In the genomic region with DNA sequence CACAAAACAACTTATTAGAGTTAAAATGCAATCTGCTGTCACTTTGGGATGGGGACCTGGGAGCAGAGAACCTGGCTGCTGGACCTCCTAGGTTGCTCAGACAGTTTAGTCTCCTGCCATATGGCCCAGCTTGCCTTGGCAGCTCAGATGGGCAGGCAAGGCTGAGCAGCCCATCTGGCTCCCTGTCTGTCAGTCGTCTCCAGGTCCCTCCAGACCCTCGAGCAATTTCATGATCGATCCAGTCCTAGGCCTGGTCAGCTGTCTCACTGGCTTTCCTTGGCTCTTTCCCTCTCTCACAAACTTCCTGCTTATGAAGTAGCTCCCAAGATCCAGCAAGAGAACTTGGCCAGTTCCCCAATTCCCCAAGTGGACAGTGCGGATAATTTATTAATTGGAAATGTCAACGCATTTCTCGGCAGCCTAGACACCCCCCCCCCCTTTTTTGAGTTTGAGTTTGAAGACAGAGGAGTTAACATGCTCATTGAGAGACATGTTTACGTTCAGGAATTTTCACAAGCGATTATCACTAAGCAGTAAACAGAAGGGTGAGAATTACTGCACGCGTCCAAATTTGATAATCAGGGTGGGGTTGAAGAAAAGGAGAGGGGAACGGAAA, we compare ENCODE assay signal across 8 mouse cellular contexts. TPM values are rescaled to one million over a fixed set of nuclear protein-coding genes. Genes with fewer than 3 reads are reported as not detected.
DNase-seq lines count a peak whose midpoint lies in the region; ATAC-seq and TF ChIP-seq lines count a peak whose summit lies in the region.

No protein-coding gene starts in this region.

- DNase-seq in heart, adult 2 months = no peak
- no peak for DNase-seq in heart, postnatal 25 days (ENCODE audit: low spot score)
- no peak for DNase-seq in G1E (ENCODE audit: low spot score)
- no peak for DNase-seq in liver, embryonic 13.5 days
- no peak for DNase-seq in yolk sac, embryonic 10.5 days (ENCODE audit: low spot score)
- DNase-seq in kidney, postnatal 10 days = no peak

- H3K4me1 ChIP-seq in heart, adult 2 months (ENCODE audit: control insufficient read depth, insufficient read depth, low read length) = no peaks in the 10 kb centered on the region
- H3K4me1 ChIP-seq in G1E (ENCODE audit: insufficient read depth, low read depth, low read length) = peaks cover 27% of the 10 kb centered on the region
- H3K4me1 ChIP-seq in embryonic facial prominence, embryonic 15.5 days = peaks cover 23% of the 10 kb centered on the region
- H3K4me1 ChIP-seq in liver, embryonic 13.5 days (replicated peaks) = peaks cover 19% of the 10 kb centered on the region
- H3K4me1 ChIP-seq in stomach, embryonic 14.5 days (ENCODE audit: control insufficient read depth, insufficient read depth, low read length) = peaks cover 10% of the 10 kb centered on the region; the same call in 1 of the 2 replicates

- H3K36me3 ChIP-seq in heart, adult 2 months (ENCODE audit: control insufficient read depth, insufficient read depth, low read length) = no peaks in the 10 kb centered on the region
- H3K36me3 ChIP-seq in G1E (replicated peaks) = no peaks in the 10 kb centered on the region
- no peaks in the 10 kb centered on the region for H3K36me3 ChIP-seq in embryonic facial prominence, embryonic 15.5 days
- H3K36me3 ChIP-seq in liver, embryonic 13.5 days = no peaks in the 10 kb centered on the region
- no peaks in the 10 kb centered on the region for H3K36me3 ChIP-seq in stomach, embryonic 14.5 days (ENCODE audit: control insufficient read depth, insufficient read depth, low read length)

- no peak for ATAC-seq in G1E (ENCODE audit: extremely low read depth, insufficient number of reproducible peaks, low FRiP score, poor library complexity, severe bottlenecking)
- ATAC-seq in embryonic facial prominence, embryonic 15.5 days (ENCODE audit: insufficient number of reproducible peaks, low FRiP score, low TSS enrichment, low read depth) = no peak
- ATAC-seq in liver, embryonic 13.5 days (ENCODE audit: low read depth) = peak; percentile 24; the same call in 1 of the 2 replicates
- no peak for ATAC-seq in stomach, embryonic 14.5 days (ENCODE audit: insufficient number of reproducible peaks, insufficient read depth, low FRiP score, low read depth)

- H3K9me3 ChIP-seq in G1E (replicated peaks) = no peaks in the 10 kb centered on the region
- H3K9me3 ChIP-seq in embryonic facial prominence, embryonic 15.5 days (replicated peaks) = no peaks in the 10 kb centered on the region
- no peaks in the 10 kb centered on the region for H3K9me3 ChIP-seq in liver, embryonic 13.5 days (replicated peaks)
- H3K9me3 ChIP-seq in stomach, embryonic 14.5 days (ENCODE audit: control insufficient read depth, low read depth, low read length) = no peaks in the 10 kb centered on the region

- TF ChIP-seq EP300 in heart, adult 2 months (IDR thresholded peaks at IDR 0.05; ENCODE audit: insufficient read depth, low read depth, low read length) = no peak

- TF ChIP-seq POLR2A in heart, adult 2 months (IDR thresholded peaks at IDR 0.05; ENCODE audit: insufficient read depth, low read depth, low read length) = no peak

- 9% methylated on average over 11 of the region's 11 CpGs for WGBS in heart, adult 2 months
- WGBS in embryonic facial prominence, embryonic 15.5 days = 5% methylated on average over 11 of the region's 11 CpGs
- 5% methylated on average over 11 of the region's 11 CpGs for WGBS in liver, embryonic 13.5 days (ENCODE audit: insufficient replicate concordance)
- WGBS in stomach, embryonic 14.5 days = 2% methylated on average over 11 of the region's 11 CpGs

- no peaks in the 10 kb centered on the region for H3K79me2 ChIP-seq in heart, adult 2 months (replicated peaks; ENCODE audit: control insufficient read depth, insufficient read depth, low read length)

- peak overlapping the region; percentile 97 for H3K4me2 ChIP-seq in embryonic facial prominence, embryonic 15.5 days (replicated peaks)
- peak overlapping the region; percentile 86 for H3K4me2 ChIP-seq in liver, embryonic 13.5 days
- H3K4me2 ChIP-seq in stomach, embryonic 14.5 days (replicated peaks; ENCODE audit: low read depth, low read length) = peak overlapping the region; percentile 95

- TF ChIP-seq CTCF in heart, adult 2 months (IDR thresholded peaks at IDR 0.05) = no peak
- TF ChIP-seq CTCF in G1E (IDR thresholded peaks at IDR 0.05; ENCODE audit: low read depth, low read length) = no peak

- peaks cover 17% of the 10 kb centered on the region for H3K27me3 ChIP-seq in heart, adult 2 months (ENCODE audit: control insufficient read depth, insufficient read depth, low read length)
- H3K27me3 ChIP-seq in G1E (ENCODE audit: insufficient read depth, low read length) = peaks cover 56% of the 10 kb centered on the region
- H3K27me3 ChIP-seq in embryonic facial prominence, embryonic 15.5 days = peaks cover 36% of the 10 kb centered on the region
- peaks cover 78% of the 10 kb centered on the region for H3K27me3 ChIP-seq in liver, embryonic 13.5 days
- peaks cover 16% of the 10 kb centered on the region for H3K27me3 ChIP-seq in stomach, embryonic 14.5 days (ENCODE audit: control insufficient read depth, insufficient read depth, low read length)

- peak overlapping the region; percentile 53 for H3K4me3 ChIP-seq in heart, adult 2 months
- peak overlapping the region; percentile 67; the same call in 1 of the 2 replicates for H3K4me3 ChIP-seq in G1E (ENCODE audit: low read depth, low read length)
- H3K4me3 ChIP-seq in embryonic facial prominence, embryonic 15.5 days (replicated peaks) = peak overlapping the region; percentile 53
- peak overlapping the region; percentile 62 for H3K4me3 ChIP-seq in liver, embryonic 13.5 days (replicated peaks)
- peak overlapping the region; percentile 55 for H3K4me3 ChIP-seq in stomach, embryonic 14.5 days (ENCODE audit: low read depth, low read length)

- no peak overlapping the region; the same call in 1 of the 2 replicates for H3K9ac ChIP-seq in heart, adult 2 months (ENCODE audit: low read depth, low read length)
- H3K9ac ChIP-seq in embryonic facial prominence, embryonic 15.5 days = peak overlapping the region; percentile 35; the same call in 1 of the 2 replicates
- no peak overlapping the region; the same call in 1 of the 2 replicates for H3K9ac ChIP-seq in liver, embryonic 13.5 days
- no peak overlapping the region for H3K9ac ChIP-seq in stomach, embryonic 14.5 days (replicated peaks; ENCODE audit: low read depth, low read length)

- no peak overlapping the region for H3K27ac ChIP-seq in heart, adult 2 months
- H3K27ac ChIP-seq in embryonic facial prominence, embryonic 15.5 days (replicated peaks) = no peak overlapping the region
- no peak overlapping the region for H3K27ac ChIP-seq in liver, embryonic 13.5 days
- H3K27ac ChIP-seq in stomach, embryonic 14.5 days (ENCODE audit: low read length) = no peak overlapping the region

- intact Hi-C loops in heart, adult 2 months (cut with DNase I) = loop anchor here (2.0 kb wide), 1 partner anchor 48 kb away; a partner anchor contains a TSS
- intact Hi-C loops in heart, postnatal 25 days (cut with DNase I) = loop anchor here (5.0 kb wide), 1 partner anchor 47 kb away; a partner anchor contains a TSS

RNA-seq across cellular contexts. Expression of a gene that starts 0.5 kb away (rescaled TPM):
- total RNA-seq in heart, adult 2 months (2021) = not detected
- 0.14 TPM in 1 of 2 replicates, not detected in the other for polyA plus RNA-seq in heart, adult 2 months (2012; rRNA removed)
- total RNA-seq in heart, postnatal 25 days (2021) = not detected
- total RNA-seq in G1E (2014; fragmentation: Nextera tagmentation) (not detected in 2 replicates), G1E (2017) (not detected in 2 replicates)
- not detected in 2 replicates for polyA plus RNA-seq in G1E (2012)
- 3.1 and 8.1 TPM in 2 replicates for polyA plus RNA-seq in embryonic facial prominence, embryonic 15.5 days (2015; fragmentation: Nextera tagmentation; extraction: Ambion mirVana)
- not detected in 2 replicates for polyA plus RNA-seq in liver, embryonic 13.5 days (2015; fragmentation: Nextera tagmentation; extraction: Ambion mirVana)
- not detected in 2 replicates for polyA plus RNA-seq in stomach, embryonic 14.5 days (2014; fragmentation: Nextera tagmentation; extraction: Ambion mirVana)

RNA-seq across cellular contexts. Expression of a gene that starts 11.8 kb away (rescaled TPM):
- total RNA-seq in heart, adult 2 months (2021) = 10 to 100 TPM; 37.1 to 37.9 TPM
- 9.5 and 16.9 TPM in 2 replicates for polyA plus RNA-seq in heart, adult 2 months (2012; rRNA removed)
- total RNA-seq in heart, postnatal 25 days (2021) = 10 to 100 TPM; 37.7 to 41.6 TPM
- total RNA-seq in G1E (2014; fragmentation: Nextera tagmentation) (not detected in 2 replicates), G1E (2017) (0.16 TPM in 1 of 2 replicates, not detected in the other)
- not detected in 2 replicates for polyA plus RNA-seq in G1E (2012)
- polyA plus RNA-seq in embryonic facial prominence, embryonic 15.5 days (2015; fragmentation: Nextera tagmentation; extraction: Ambion mirVana) = 190 and 192 TPM in 2 replicates
- 10.0 and 12.2 TPM in 2 replicates for polyA plus RNA-seq in liver, embryonic 13.5 days (2015; fragmentation: Nextera tagmentation; extraction: Ambion mirVana)
- 164 and 166 TPM in 2 replicates for polyA plus RNA-seq in stomach, embryonic 14.5 days (2014; fragmentation: Nextera tagmentation; extraction: Ambion mirVana)

RNA-seq across cellular contexts. Expression of a gene that starts 40.7 kb away (rescaled TPM):
- not detected for total RNA-seq in heart, adult 2 months (2021)
- polyA plus RNA-seq in heart, adult 2 months (2012; rRNA removed) = 0.12 TPM in 1 of 2 replicates, not detected in the other
- not detected for total RNA-seq in heart, postnatal 25 days (2021)
- total RNA-seq in G1E (2014; fragmentation: Nextera tagmentation) = not detected in 2 replicates
- 0.05 TPM in 1 of 2 replicates, not detected in the other for total RNA-seq in G1E (2017)
- not detected in 2 replicates for polyA plus RNA-seq in G1E (2012)
- 5.6 and 14.0 TPM in 2 replicates for polyA plus RNA-seq in embryonic facial prominence, embryonic 15.5 days (2015; fragmentation: Nextera tagmentation; extraction: Ambion mirVana)
- not detected in 2 replicates for polyA plus RNA-seq in liver, embryonic 13.5 days (2015; fragmentation: Nextera tagmentation; extraction: Ambion mirVana)
- 0.17 TPM in 2 replicates for polyA plus RNA-seq in stomach, embryonic 14.5 days (2014; fragmentation: Nextera tagmentation; extraction: Ambion mirVana)

RNA-seq across cellular contexts. Expression of a gene that starts 46.8 kb away (rescaled TPM):
- under 1 TPM in 1 of 2 experiments, not detected in 1; 0.47 TPM for total RNA-seq in heart, adult 2 months (2021)
- polyA plus RNA-seq in heart, adult 2 months (2012; rRNA removed) = 0.35 and 0.51 TPM in 2 replicates
- under 1 TPM in 1 of 2 experiments, not detected in 1; 0.26 TPM for total RNA-seq in heart, postnatal 25 days (2021)
- total RNA-seq in G1E (2014; fragmentation: Nextera tagmentation) (not detected in 2 replicates), G1E (2017) (0.05 and 0.06 TPM in 2 replicates)
- polyA plus RNA-seq in G1E (2012) = not detected in 2 replicates
- polyA plus RNA-seq in embryonic facial prominence, embryonic 15.5 days (2015; fragmentation: Nextera tagmentation; extraction: Ambion mirVana) = 10.8 and 26.9 TPM in 2 replicates
- 0.15 TPM in 1 of 2 replicates, not detected in the other for polyA plus RNA-seq in liver, embryonic 13.5 days (2015; fragmentation: Nextera tagmentation; extraction: Ambion mirVana)
- polyA plus RNA-seq in stomach, embryonic 14.5 days (2014; fragmentation: Nextera tagmentation; extraction: Ambion mirVana) = 0.35 and 0.67 TPM in 2 replicates
